Mouse (Mus musculus) myocyte (in vitro differentiated cells): ENCODE measurements around the gene Usp32. TPM values are rescaled to one million over a fixed set of nuclear protein-coding genes. Genes with fewer than 3 reads are reported as not detected.

ENCODE experiments used
- H3K27me3 ChIP-seq: one replicate; pipeline ENCODE4 v1.6.1; 2011; ENCODE audit not compliant: control insufficient read depth, insufficient read depth, insufficient read length
- H3K36me3 ChIP-seq: one replicate; pipeline ENCODE4 v1.6.1; 2011; ENCODE audit not compliant: control insufficient read depth, insufficient read depth
- H3K4me2 ChIP-seq: one replicate; pipeline ENCODE4 v1.6.1; 2011; ENCODE audit warnings: low read depth, control low read depth
- H3K4me3 ChIP-seq: one replicate; pipeline ENCODE4 v1.5.1; 2011; ENCODE audit warnings: mild to moderate bottlenecking, control low read depth, moderate library complexity
- H3K79me2 ChIP-seq: one replicate; pipeline ENCODE4 v1.6.1; 2011; ENCODE audit not compliant: control insufficient read depth, insufficient read depth
- H3ac ChIP-seq: one replicate; pipeline ENCODE4 v1.6.1; 2011; ENCODE audit not compliant: control insufficient read depth, insufficient read length
- CEBPB ChIP-seq: IDR thresholded peaks from 2 replicates; pipeline ENCODE4 v1.6.1; 2011; ENCODE audit warnings: mild to moderate bottlenecking, moderate library complexity; ENCODE audit not compliant: poor library complexity, insufficient read depth, severe bottlenecking
- E2F4 ChIP-seq: IDR thresholded peaks from one replicate; pipeline ENCODE4 v1.6.1; 2011; ENCODE audit warnings: mild to moderate bottlenecking, control low read depth, moderate library complexity; ENCODE audit not compliant: insufficient read depth
- MAX ChIP-seq: IDR thresholded peaks from one replicate; pipeline ENCODE4 v1.6.1; 2011; ENCODE audit warnings: low read depth, mild to moderate bottlenecking, control low read depth
- MYOD1 ChIP-seq, 3 experiments: IDR thresholded peaks; one replicate each; pipeline ENCODE4 v1.6.1; 2011; ENCODE audit warnings: control low read depth in 2 of 3, low read depth in 2 of 3, mild to moderate bottlenecking in 2 of 3, moderate library complexity in 1 of 3; ENCODE audit not compliant: insufficient read length in 2 of 3, control insufficient read depth in 1 of 3
- MYOG ChIP-seq, 3 experiments: IDR thresholded peaks; one replicate each; pipeline ENCODE4 v1.6.1; 2011; ENCODE audit warnings: control low read depth in 2 of 3, low read depth in 2 of 3, mild to moderate bottlenecking in 2 of 3; ENCODE audit not compliant: insufficient read length in 2 of 3, control insufficient read depth in 1 of 3, insufficient read depth in 1 of 3
- POLR2A ChIP-seq: IDR thresholded peaks from one replicate; pipeline ENCODE4 v1.6.1; 2011; ENCODE audit warnings: low read depth, mild to moderate bottlenecking, control low read depth, moderate library complexity; ENCODE audit not compliant: insufficient read length
- POLR2AphosphoS2 ChIP-seq: IDR thresholded peaks from one replicate; pipeline ENCODE4 v1.6.1; 2011; ENCODE audit warnings: low read depth, control low read depth; ENCODE audit not compliant: insufficient read length
- REST ChIP-seq: IDR thresholded peaks from one replicate; pipeline ENCODE4 v1.6.1; 2011; ENCODE audit warnings: mild to moderate bottlenecking, control low read depth, moderate library complexity; ENCODE audit not compliant: insufficient read depth, insufficient read length
- SRF ChIP-seq: IDR thresholded peaks from one replicate; pipeline ENCODE4 v1.6.1; 2011; ENCODE audit warnings: low read depth; ENCODE audit not compliant: control insufficient read depth, insufficient read length
- TCF12 ChIP-seq: IDR thresholded peaks from one replicate; pipeline ENCODE4 v1.6.1; 2011; ENCODE audit warnings: mild to moderate bottlenecking, control low read depth; ENCODE audit not compliant: poor library complexity, insufficient read depth, severe bottlenecking
- TCF3 ChIP-seq: IDR thresholded peaks from one replicate; pipeline ENCODE4 v1.6.1; 2011; ENCODE audit warnings: low read depth, control low read depth; ENCODE audit not compliant: insufficient read length
- USF1 ChIP-seq: IDR thresholded peaks from one replicate; pipeline ENCODE4 v1.6.1; 2011; ENCODE audit warnings: low read depth, mild to moderate bottlenecking, control low read depth, moderate library complexity
- polyA plus RNA-seq: library from polyadenylated mRNA; unstranded; fragments of >200 nt; fragmentation: generic; extraction: Trizol; gene quantifications from one replicate; pipeline ENCODE4 v1.2.1, GENCODE M21; 2012; ENCODE audit warnings: missing spikeins

Usp32 gene
- polyA plus RNA-seq: 4.5 TPM

GRCm38 (mm10) chr11:85139581-85140540, at the start of gene Usp32:
Gene Usp32, minus strand, starts transcription at chr11:85140161.
- no peaks in the 10 kb centered on the region for H3K27me3 ChIP-seq
- peak within 1 kb of the TSS; percentile 82 for H3ac ChIP-seq
- peak within 1 kb of the TSS; percentile 91 for H3K4me2 ChIP-seq
- TF ChIP-seq POLR2AphosphoS2 (peak; percentile 85), REST (no peak), E2F4 (no peak), CEBPB (no peak), TCF3 (no peak), USF1 (peak; percentile 37), TCF12 (no peak), MYOG (IDR thresholded peaks at IDR 0.05; ENCODE audit: control insufficient read depth in 1 of 3, insufficient read depth in 1 of 3, insufficient read length in 2 of 3, low read depth in 2 of 3) (peak in 1 of 3 experiments; percentile 43), MYOD1 (IDR thresholded peaks at IDR 0.05; ENCODE audit: control insufficient read depth in 1 of 3, insufficient read length in 2 of 3, low read depth in 2 of 3) (peak in 1 of 3 experiments; percentile 9), POLR2A (peak; percentile 89), MAX (no peak), SRF (no peak)
- H3K79me2 ChIP-seq: peaks cover 45% of the 10 kb centered on the region
- H3K4me3 ChIP-seq: peak within 1 kb of the TSS; percentile 64
- no peaks in the 10 kb centered on the region for H3K36me3 ChIP-seq

- TF ChIP-seq POLR2A (no peak), E2F4 (no peak), SRF (no peak), USF1 (no peak), REST (no peak), CEBPB (no peak), MAX (no peak), POLR2AphosphoS2 (no peak), MYOG (IDR thresholded peaks at IDR 0.05; ENCODE audit: control insufficient read depth in 1 of 3, insufficient read depth in 1 of 3, insufficient read length in 2 of 3, low read depth in 2 of 3) (no peak), MYOD1 (IDR thresholded peaks at IDR 0.05; ENCODE audit: control insufficient read depth in 1 of 3, insufficient read length in 2 of 3, low read depth in 2 of 3) (no peak), TCF3 (no peak), TCF12 (no peak)
- H3ac ChIP-seq: no peak overlapping the region
- H3K4me3 ChIP-seq: no peak overlapping the region
- no peaks in the 10 kb centered on the region for H3K79me2 ChIP-seq
- no peaks in the 10 kb centered on the region for H3K27me3 ChIP-seq
- no peak overlapping the region for H3K4me2 ChIP-seq
- H3K36me3 ChIP-seq: peaks cover 22% of the 10 kb centered on the region
Observed at GRCm38 (mm10) chr11:85189110-85189509, 49.1 kb upstream of the Usp32 start.

- no peaks in the 10 kb centered on the region for H3K79me2 ChIP-seq
- H3ac ChIP-seq: no peak overlapping the region
- H3K27me3 ChIP-seq: no peaks in the 10 kb centered on the region
- peaks cover 3% of the 10 kb centered on the region for H3K36me3 ChIP-seq
- H3K4me3 ChIP-seq: no peak overlapping the region
- no peak overlapping the region for H3K4me2 ChIP-seq
- TF ChIP-seq CEBPB: no peak
- TF ChIP-seq TCF3: no peak
- TF ChIP-seq MYOD1 (IDR thresholded peaks at IDR 0.05; ENCODE audit: control insufficient read depth in 1 of 3, insufficient read length in 2 of 3, low read depth in 2 of 3): no peak
- TF ChIP-seq E2F4: no peak
- no peak for TF ChIP-seq MYOG (IDR thresholded peaks at IDR 0.05; ENCODE audit: control insufficient read depth in 1 of 3, insufficient read depth in 1 of 3, insufficient read length in 2 of 3, low read depth in 2 of 3)
- TF ChIP-seq POLR2A: no peak
- no peak for TF ChIP-seq USF1
- TF ChIP-seq TCF12: no peak
- TF ChIP-seq MAX: no peak
- no peak for TF ChIP-seq REST
- no peak for TF ChIP-seq SRF
Observed at GRCm38 (mm10) chr11:85184839-85185238, 44.9 kb upstream of the Usp32 start.

GRCm38 (mm10) chr11:85184082-85184481, 44.1 kb upstream of the Usp32 start:
- peaks cover 2% of the 10 kb centered on the region for H3K36me3 ChIP-seq
- no peak for TF ChIP-seq POLR2A
- TF ChIP-seq TCF12: no peak
- no peak for TF ChIP-seq USF1
- no peak for TF ChIP-seq REST
- TF ChIP-seq MYOD1 (IDR thresholded peaks at IDR 0.05; ENCODE audit: control insufficient read depth in 1 of 3, insufficient read length in 2 of 3, low read depth in 2 of 3): no peak
- no peak for TF ChIP-seq CEBPB
- no peak for TF ChIP-seq POLR2AphosphoS2
- no peak for TF ChIP-seq E2F4
- TF ChIP-seq MYOG (IDR thresholded peaks at IDR 0.05; ENCODE audit: control insufficient read depth in 1 of 3, insufficient read depth in 1 of 3, insufficient read length in 2 of 3, low read depth in 2 of 3): no peak
- no peak for TF ChIP-seq SRF
- no peak for TF ChIP-seq MAX
- TF ChIP-seq TCF3: no peak
- no peaks in the 10 kb centered on the region for H3K27me3 ChIP-seq
- no peak overlapping the region for H3K4me2 ChIP-seq
- no peak overlapping the region for H3ac ChIP-seq
- no peak overlapping the region for H3K4me3 ChIP-seq
- no peaks in the 10 kb centered on the region for H3K79me2 ChIP-seq
